Mouse (Mus musculus) ES-E14 (cell line): ENCODE data around the gene Tmprss6. TPM values are rescaled to one million over a fixed set of nuclear protein-coding genes. Genes with fewer than 3 reads are reported as not detected.

Experiments used
- DNase-seq: peaks from one replicate; pipeline ENCODE4 v3.0.0-alpha.2; 2013; ENCODE audit warnings: low read depth, low spot score
- H3K27ac ChIP-seq: 2 replicates; pipeline ENCODE4 v1.5.1; 2012; ENCODE audit warnings: low read depth, mild to moderate bottlenecking, low read length, moderate library complexity, mixed read lengths; ENCODE audit not compliant: poor library complexity, insufficient read depth, severe bottlenecking
- H3K36me3 ChIP-seq: 2 replicates; pipeline ENCODE4 v1.6.1; 2012; ENCODE audit warnings: mild to moderate bottlenecking, low read length, moderate library complexity, mixed read lengths; ENCODE audit not compliant: control insufficient read depth, poor library complexity, insufficient read depth, severe bottlenecking
- H3K4me1 ChIP-seq, 2 experiments: fragments of 150-350 bp in 1 of 2; sonication (generic) in 1 of 2; 2 replicates each; pipeline ENCODE4 v1.6.1; 2012; ENCODE audit warnings: low read length in 2 of 2, mild to moderate bottlenecking in 1 of 2, mixed read lengths in 1 of 2; ENCODE audit not compliant: control insufficient read depth in 2 of 2, insufficient read depth in 2 of 2, poor library complexity in 1 of 2
- H3K4me3 ChIP-seq, 2 experiments: fragments of 150-350 bp in 1 of 2; sonication (generic) in 1 of 2; 2 replicates each; pipeline ENCODE4 v1.5.1; 2012; ENCODE audit warnings: low read length in 2 of 2, low read depth in 1 of 2, mild to moderate bottlenecking in 1 of 2, mixed read lengths in 1 of 2; ENCODE audit not compliant: insufficient read depth in 1 of 2, poor library complexity in 1 of 2, severe bottlenecking in 1 of 2
- H3K9ac ChIP-seq: 2 replicates; pipeline ENCODE4 v1.6.1; 2012; ENCODE audit warnings: low read depth, mild to moderate bottlenecking, low read length, mixed read lengths; ENCODE audit not compliant: poor library complexity, insufficient read depth, severe bottlenecking
- H3K9me3 ChIP-seq: fragments of 150-350 bp; sonication (generic); 2 replicates; pipeline ENCODE4 v1.6.1; 2012; ENCODE audit warnings: low read depth, mild to moderate bottlenecking, low read length; ENCODE audit not compliant: control insufficient read depth, insufficient read depth
- CHD2 ChIP-seq: IDR thresholded peaks from 2 replicates; pipeline ENCODE4 v1.6.1; 2014; ENCODE audit warnings: mild to moderate bottlenecking, low read depth, low read length, inconsistent platforms
- HCFC1 ChIP-seq: IDR thresholded peaks from 2 replicates; pipeline ENCODE4 v1.6.1; 2012; ENCODE audit warnings: low read length, inconsistent platforms, borderline replicate concordance; ENCODE audit not compliant: insufficient read depth
- MAFK ChIP-seq: IDR thresholded peaks from 2 replicates; pipeline ENCODE4 v1.6.1; 2014; ENCODE audit warnings: mild to moderate bottlenecking, low read depth, low read length, inconsistent platforms; ENCODE audit not compliant: insufficient read depth
- ZC3H11A ChIP-seq: IDR thresholded peaks from 2 replicates; pipeline ENCODE4 v1.6.1; 2012; ENCODE audit warnings: low read depth, mild to moderate bottlenecking, inconsistent platforms, low read length, borderline replicate concordance
- ZNF384 ChIP-seq: IDR thresholded peaks from 2 replicates; pipeline ENCODE4 v1.6.1; 2012; ENCODE audit warnings: low read depth, low read length, inconsistent platforms
- in situ Hi-C, 2 experiments: fragments of 600-800 bp; cut with MboI; formaldehyde crosslinking; loops; one replicate each; pipeline ENCODE4 v1.15.1; 2025; ENCODE audit warnings: low sequenced_read_pairs in 2 of 2, inconsistent platforms in 1 of 2; ENCODE audit not compliant: unreplicated experiment in 2 of 2
- total RNA-seq: library from RNA; depleted of rRNA; stranded (reverse); fragments of 300-350 nt; gene quantifications from 2 replicates; pipeline ENCODE4 v1.2.3, GENCODE M21; 2012

Tmprss6 gene
- total RNA-seq, 1 experiment, result 0.49 TPM

GRCm38 (mm10) chr15:78435681-78436080 lies 32.8 kb downstream of the Tmprss6 start:
- DNase-seq, result no peak
- H3K4me1 ChIP-seq, result peaks cover 0 to 20% of the 10 kb centered on the region in 2 experiments; a peak in 2 of 4 replicates
- in situ Hi-C loops, result no loop called here
- H3K36me3 ChIP-seq, result peaks cover 13% of the 10 kb centered on the region; the same call in 1 of the 2 replicates
- H3K4me3 ChIP-seq, result no peak overlapping the region
- no peak for TF ChIP-seq CHD2
- TF ChIP-seq HCFC1, result no peak
- TF ChIP-seq ZC3H11A, result no peak
- no peak for TF ChIP-seq ZNF384
- no peak for TF ChIP-seq MAFK
- H3K9me3 ChIP-seq, result no peaks in the 10 kb centered on the region
- no peak overlapping the region for H3K27ac ChIP-seq
- no peak overlapping the region for H3K9ac ChIP-seq

- Histone ChIP-seq H3K4me3 (no peak overlapping the region), H3K9ac (no peak overlapping the region), H3K27ac (no peak overlapping the region), H3K4me1 (peaks cover 0 to 20% of the 10 kb centered on the region in 2 experiments; a peak in 2 of 4 replicates), H3K9me3 (no peaks in the 10 kb centered on the region), H3K36me3 (peaks cover 13% of the 10 kb centered on the region; the same call in 1 of the 2 replicates)
- in situ Hi-C loops, result no loop called here
- no peak for DNase-seq
- TF ChIP-seq HCFC1 (no peak), ZC3H11A (peak; percentile 34; the same call in 1 of the 2 replicates)
Measured at GRCm38 (mm10) chr15:78434896-78435520, 33.4 kb downstream of the Tmprss6 start.

GRCm38 (mm10) chr15:78431541-78432121 lies 36.8 kb downstream of the Tmprss6 start:
- Histone ChIP-seq H3K9ac (no peak overlapping the region), H3K4me1 (peaks cover 0 to 9% of the 10 kb centered on the region in 2 experiments; a peak in 2 of 4 replicates), H3K9me3 (no peaks in the 10 kb centered on the region), H3K36me3 (peaks cover 13% of the 10 kb centered on the region; the same call in 1 of the 2 replicates), H3K4me3 (no peak overlapping the region), H3K27ac (no peak overlapping the region)
- TF ChIP-seq CHD2, result no peak
- in situ Hi-C loops, result no loop called here
- DNase-seq, result no peak

- H3K27ac ChIP-seq, result no peak overlapping the region
- in situ Hi-C loops, result no loop called here
- no peak overlapping the region for H3K9ac ChIP-seq
- DNase-seq, result no peak
- H3K36me3 ChIP-seq, result peaks cover 13% of the 10 kb centered on the region; the same call in 1 of the 2 replicates
- no peaks in the 10 kb centered on the region for H3K9me3 ChIP-seq
- H3K4me3 ChIP-seq, result no peak overlapping the region
- TF ChIP-seq ZC3H11A (no peak), MAFK (no peak), HCFC1 (no peak), ZNF384 (no peak), CHD2 (no peak)
- peaks cover 0 to 7% of the 10 kb centered on the region in 2 experiments; a peak in 2 of 4 replicates for H3K4me1 ChIP-seq
Measured at GRCm38 (mm10) chr15:78430874-78431273, 37.6 kb downstream of the Tmprss6 start.
